In the genomic region with DNA sequence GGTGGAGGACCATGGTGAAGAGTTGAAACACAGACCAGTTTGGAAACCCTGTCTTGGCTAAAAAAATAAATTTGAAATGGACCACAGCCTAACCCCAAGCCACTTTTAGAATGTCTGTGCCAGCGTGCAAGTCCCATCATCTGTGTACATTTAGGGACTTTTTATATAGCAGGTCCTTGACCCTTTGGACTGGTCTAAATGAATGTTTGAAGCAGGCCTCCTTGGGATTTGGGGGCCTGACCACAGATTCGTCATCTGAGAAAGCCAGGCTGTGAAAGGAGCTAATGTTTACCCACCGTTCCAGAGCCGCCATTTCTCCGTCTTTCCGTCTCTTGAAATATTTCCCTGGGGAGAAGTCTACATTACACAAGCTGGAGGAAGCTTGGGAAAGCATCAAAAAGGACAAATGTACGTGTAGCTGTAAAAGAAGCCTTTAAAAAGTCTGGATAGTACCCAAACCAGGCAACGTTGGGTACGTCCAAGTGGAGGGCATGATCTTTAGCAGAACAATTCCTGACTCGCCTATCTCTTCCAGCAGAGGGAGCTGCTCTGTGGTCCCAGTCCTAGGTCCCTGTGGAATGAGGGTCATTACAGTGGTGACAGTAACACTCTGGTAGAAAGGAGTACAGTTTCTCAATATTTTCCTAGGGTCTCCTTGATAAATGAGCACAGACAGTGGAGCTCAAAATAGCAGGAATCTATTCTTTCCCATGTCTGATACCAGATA, we compare ENCODE assay signal across 9 mouse cellular contexts.
A peak's percentile ranks its signal among the peaks of the same experiment; 100 is the strongest.
DNase-seq lines count a peak whose midpoint lies in the region; ATAC-seq and TF ChIP-seq lines count a peak whose summit lies in the region.
"Had no signal": no experiment of that assay in that cellular context is flagged by ENCODE, and none has a peak within 500 bp of the region (broad histone marks: within the 10 kb centered on the region; RNA-seq: fewer than 3 reads in every experiment).

No protein-coding gene starts in this region.

- 53% methylated on average over 10 of the region's 10 CpGs for WGBS in liver, embryonic 14.5 days (ENCODE audit: insufficient replicate concordance)
- WGBS in liver, embryonic 11.5 days: 65% methylated on average over 10 of the region's 10 CpGs

- peak; percentile 52 to 57 for DNase-seq in cerebellum, adult 18-20 months
- DNase-seq in cerebellum, adult 11-12 months: no peak
- DNase-seq in liver, embryonic 14.5 days (ENCODE audit: low read depth in 3 of 3, low spot score in 3 of 3): no peak
- no peak for DNase-seq in liver, embryonic 11.5 days (ENCODE audit: low spot score)
- peak; percentile 47 for DNase-seq in brain, adult 2 months (ENCODE audit: low read depth, low spot score)
- DNase-seq in heart, postnatal 4 days: peak; percentile 61
- DNase-seq in natural killer cell, adult 2 months (ENCODE audit: low spot score in 2 of 2): no peak

- no peaks in the 10 kb centered on the region for H3K27me3 ChIP-seq in liver, embryonic 14.5 days (ENCODE audit: control insufficient read depth, insufficient read depth, low read length)
- H3K27me3 ChIP-seq in liver, embryonic 11.5 days (replicated peaks; ENCODE audit: control insufficient read depth, insufficient read depth, low read length): no peaks in the 10 kb centered on the region
- H3K27me3 ChIP-seq: embryonic facial prominence, embryonic 15.5 days had no signal

- H3K9ac ChIP-seq in liver, embryonic 14.5 days (replicated peaks): no peak overlapping the region
- no peak overlapping the region for H3K9ac ChIP-seq in liver, embryonic 11.5 days (ENCODE audit: low read depth, low read length)
- H3K9ac ChIP-seq: embryonic facial prominence, embryonic 15.5 days had no signal

- H3K4me3 ChIP-seq in liver, embryonic 14.5 days (ENCODE audit: insufficient read depth in 1 of 2, low read depth in 2 of 2, low read length in 2 of 2): no peak overlapping the region
- H3K4me3 ChIP-seq in liver, embryonic 11.5 days (ENCODE audit: low read depth, low read length): no peak overlapping the region
- H3K4me3 ChIP-seq: embryonic facial prominence, embryonic 15.5 days had no signal

- H3K36me3 ChIP-seq in liver, embryonic 14.5 days (replicated peaks; ENCODE audit: control insufficient read depth, insufficient read depth, low read depth): no peaks in the 10 kb centered on the region
- H3K36me3 ChIP-seq in liver, embryonic 11.5 days (ENCODE audit: control insufficient read depth, insufficient read depth, low read length): no peaks in the 10 kb centered on the region
- H3K36me3 ChIP-seq: embryonic facial prominence, embryonic 15.5 days had no signal

- peak; percentile 56 for TF ChIP-seq CTCF in liver, embryonic 14.5 days (IDR thresholded peaks at IDR 0.05; ENCODE audit: low read depth)

- TF ChIP-seq EP300 in liver, embryonic 14.5 days (IDR thresholded peaks at IDR 0.05; ENCODE audit: low read depth): no peak

- ATAC-seq in liver, embryonic 14.5 days (ENCODE audit: insufficient read depth): no peak
- no peak for ATAC-seq in liver, embryonic 11.5 days (replicated peaks; ENCODE audit: low FRiP score)
- no peak for ATAC-seq in inflammation-experienced regulatory T-cells, adult 6 months

- H3K27ac ChIP-seq in liver, embryonic 14.5 days: no peak overlapping the region
- no peak overlapping the region for H3K27ac ChIP-seq in liver, embryonic 11.5 days (ENCODE audit: low read depth, low read length)
- H3K27ac ChIP-seq: embryonic facial prominence, embryonic 15.5 days had no signal

- no peaks in the 10 kb centered on the region for H3K4me1 ChIP-seq in liver, embryonic 14.5 days (replicated peaks; ENCODE audit: control insufficient read depth in 2 of 2, insufficient read depth in 2 of 2, low read length in 1 of 2)
- no peaks in the 10 kb centered on the region for H3K4me1 ChIP-seq in liver, embryonic 11.5 days (replicated peaks; ENCODE audit: control insufficient read depth, insufficient read depth, low read length)
- H3K4me1 ChIP-seq: embryonic facial prominence, embryonic 15.5 days had no signal

- H3K9me3 ChIP-seq in liver, embryonic 14.5 days (ENCODE audit: control insufficient read depth, low read length): no peaks in the 10 kb centered on the region
- no peaks in the 10 kb centered on the region for H3K9me3 ChIP-seq in liver, embryonic 11.5 days (ENCODE audit: control insufficient read depth, low read length)
- H3K9me3 ChIP-seq: embryonic facial prominence, embryonic 15.5 days had no signal

- H3K4me2 ChIP-seq in liver, embryonic 14.5 days (ENCODE audit: low read depth): no peak overlapping the region
- H3K4me2 ChIP-seq in liver, embryonic 11.5 days: no peak overlapping the region
- H3K4me2 ChIP-seq: embryonic facial prominence, embryonic 15.5 days had no signal

Comparison
In these comparisons a context has a peak if more than half of its experiments do, and no peak if none do; other contexts are left out.
1. DNase-seq: peak in cerebellum, adult 18-20 months (2 of 2), brain, adult 2 months (single experiment) and heart, postnatal 4 days (single experiment); none in cerebellum, adult 11-12 months (single experiment), liver, embryonic 14.5 days (0 of 3), liver, embryonic 11.5 days (single experiment) and natural killer cell, adult 2 months (0 of 2).